Comparison of ENCODE assay signal across 8 mouse cellular contexts in genomic region chr2:18689064-18689921, GRCm38 (mm10). TPM values are rescaled to one million over a fixed set of nuclear protein-coding genes. Genes with fewer than 3 reads are reported as not detected.
DNase-seq lines count a peak whose midpoint lies in the region; ATAC-seq lines count a peak whose summit lies in the region.

No protein-coding gene starts in this region.

- peak overlapping the region; percentile 56 for H3K9ac ChIP-seq in forebrain, embryonic 12.5 days
- no peak overlapping the region; the same call in 1 of the 2 replicates for H3K9ac ChIP-seq in hindbrain, embryonic 16.5 days (ENCODE audit: low read depth, low read length)
- H3K9ac ChIP-seq in limb, embryonic 11.5 days (ENCODE audit: low read length), result 0 out of 2 replicates have a peak overlapping the region, but pooled peaks have one; percentile 50
- H3K9ac ChIP-seq in stomach, embryonic 15.5 days, result no peak overlapping the region

- peaks cover 2% of the 10 kb centered on the region for H3K36me3 ChIP-seq in forebrain, embryonic 12.5 days (replicated peaks)
- H3K36me3 ChIP-seq in hindbrain, embryonic 16.5 days (ENCODE audit: control insufficient read depth, insufficient read depth, low read length), result no peaks in the 10 kb centered on the region
- H3K36me3 ChIP-seq in limb, embryonic 11.5 days (ENCODE audit: control insufficient read depth, insufficient read depth, low read length), result no peaks in the 10 kb centered on the region
- H3K36me3 ChIP-seq in midbrain, embryonic 10.5 days, result peaks cover 3% of the 10 kb centered on the region
- peaks cover under 1% of the 10 kb centered on the region; the same call in 1 of the 2 replicates for H3K36me3 ChIP-seq in stomach, embryonic 15.5 days

- peaks cover 60% of the 10 kb centered on the region for H3K27me3 ChIP-seq in forebrain, embryonic 12.5 days
- peaks cover 31% of the 10 kb centered on the region for H3K27me3 ChIP-seq in hindbrain, embryonic 16.5 days (replicated peaks; ENCODE audit: control insufficient read depth, insufficient read depth, low read length)
- peaks cover 58% of the 10 kb centered on the region for H3K27me3 ChIP-seq in limb, embryonic 11.5 days (ENCODE audit: control insufficient read depth, insufficient read depth, low read length)
- H3K27me3 ChIP-seq in midbrain, embryonic 10.5 days (ENCODE audit: low read depth, poor library complexity, severe bottlenecking), result peaks cover 95% of the 10 kb centered on the region
- peaks cover 53% of the 10 kb centered on the region for H3K27me3 ChIP-seq in stomach, embryonic 15.5 days (replicated peaks)

- peak overlapping the region; percentile 53 for H3K4me3 ChIP-seq in forebrain, embryonic 12.5 days (replicated peaks)
- H3K4me3 ChIP-seq in hindbrain, embryonic 16.5 days (ENCODE audit: low read length), result peak overlapping the region; percentile 46
- peak overlapping the region; percentile 38 for H3K4me3 ChIP-seq in limb, embryonic 11.5 days (ENCODE audit: low read depth, low read length)
- peak overlapping the region; percentile 55 for H3K4me3 ChIP-seq in midbrain, embryonic 10.5 days
- peak overlapping the region; percentile 50 for H3K4me3 ChIP-seq in stomach, embryonic 15.5 days (replicated peaks)

- under 1% methylated on average over 51 of the region's 51 CpGs for WGBS in forebrain, embryonic 12.5 days
- 2% methylated on average over 51 of the region's 51 CpGs for WGBS in hindbrain, embryonic 16.5 days
- under 1% methylated on average over 51 of the region's 51 CpGs for WGBS in limb, embryonic 11.5 days
- 1% methylated on average over 51 of the region's 51 CpGs for WGBS in midbrain, embryonic 10.5 days
- under 1% methylated on average over 51 of the region's 51 CpGs for WGBS in stomach, embryonic 15.5 days

- H3K4me2 ChIP-seq in forebrain, embryonic 12.5 days, result peak overlapping the region; percentile 92
- peak overlapping the region; percentile 75 for H3K4me2 ChIP-seq in hindbrain, embryonic 16.5 days (ENCODE audit: low read length)
- peak overlapping the region; percentile 58 for H3K4me2 ChIP-seq in limb, embryonic 11.5 days (ENCODE audit: low read depth, severe bottlenecking)
- H3K4me2 ChIP-seq in stomach, embryonic 15.5 days, result peak overlapping the region; percentile 96

- no peak overlapping the region for H3K27ac ChIP-seq in forebrain, embryonic 12.5 days
- no peak overlapping the region for H3K27ac ChIP-seq in hindbrain, embryonic 16.5 days (ENCODE audit: low read depth, low read length)
- no peak overlapping the region for H3K27ac ChIP-seq in limb, embryonic 11.5 days (replicated peaks; ENCODE audit: low read depth, low read length)
- H3K27ac ChIP-seq in midbrain, embryonic 10.5 days (replicated peaks), result peak overlapping the region; percentile 84
- H3K27ac ChIP-seq in stomach, embryonic 15.5 days, result no peak overlapping the region

- peaks cover 29% of the 10 kb centered on the region for H3K4me1 ChIP-seq in forebrain, embryonic 12.5 days
- peaks cover 15% of the 10 kb centered on the region for H3K4me1 ChIP-seq in hindbrain, embryonic 16.5 days (ENCODE audit: control insufficient read depth, insufficient read depth, low read depth, low read length)
- peaks cover 11% of the 10 kb centered on the region for H3K4me1 ChIP-seq in limb, embryonic 11.5 days (ENCODE audit: control insufficient read depth, insufficient read depth, low read length)
- H3K4me1 ChIP-seq in midbrain, embryonic 10.5 days, result peaks cover 32% of the 10 kb centered on the region
- H3K4me1 ChIP-seq in stomach, embryonic 15.5 days, result peaks cover 21% of the 10 kb centered on the region

- peak; percentile 18 for ATAC-seq in forebrain, embryonic 12.5 days (ENCODE audit: low FRiP score)
- peak; percentile 21; the same call in 1 of the 2 replicates for ATAC-seq in hindbrain, embryonic 16.5 days
- ATAC-seq in limb, embryonic 11.5 days (ENCODE audit: insufficient number of reproducible peaks, low FRiP score, low TSS enrichment, low read depth), result peak; percentile 40; the same call in 1 of the 2 replicates
- peak; percentile 23; the same call in 1 of the 2 replicates for ATAC-seq in stomach, embryonic 15.5 days (ENCODE audit: insufficient read depth, low FRiP score, low read depth)

- peak; percentile 46 for DNase-seq in layer of hippocampus, adult 11-12 months (ENCODE audit: low spot score)
- DNase-seq in layer of hippocampus, adult 9-10 months (ENCODE audit: low spot score), result no peak
- peak; percentile 25 to 51 for DNase-seq in adrenal gland, postnatal 36 days
- DNase-seq in limb, embryonic 11.5 days (ENCODE audit: low spot score), result peak; percentile 80
- peak; percentile 74 for DNase-seq in midbrain, embryonic 10.5 days (ENCODE audit: low spot score)

- H3K9me3 ChIP-seq in forebrain, embryonic 12.5 days, result no peaks in the 10 kb centered on the region
- no peaks in the 10 kb centered on the region for H3K9me3 ChIP-seq in hindbrain, embryonic 16.5 days (ENCODE audit: control insufficient read depth, low read length)
- H3K9me3 ChIP-seq in limb, embryonic 11.5 days (ENCODE audit: control insufficient read depth, low read length), result no peaks in the 10 kb centered on the region
- H3K9me3 ChIP-seq in midbrain, embryonic 10.5 days (replicated peaks), result no peaks in the 10 kb centered on the region
- no peaks in the 10 kb centered on the region for H3K9me3 ChIP-seq in stomach, embryonic 15.5 days

RNA-seq across cellular contexts. Expression of gene Spag6, which starts 4.5 kb away (rescaled TPM):
- total RNA-seq in adrenal gland, postnatal 36 days (2021), result under 1 TPM in 1 of 2 experiments, not detected in 1; 0.33 TPM
- 0.18 and 0.50 TPM in 2 replicates for polyA plus RNA-seq in forebrain, embryonic 12.5 days (2016; fragmentation: Nextera tagmentation; extraction: Ambion mirVana)
- 0.06 and 0.14 TPM in 2 replicates for polyA plus RNA-seq in hindbrain, embryonic 16.5 days (2015; fragmentation: Nextera tagmentation; extraction: Ambion mirVana)
- 0.10 TPM in 1 of 2 replicates, not detected in the other for polyA plus RNA-seq in limb, embryonic 11.5 days (2014; fragmentation: Nextera tagmentation; extraction: Ambion mirVana)
- 0.10 and 0.51 TPM in 2 replicates for polyA plus RNA-seq in midbrain, embryonic 10.5 days (2016; fragmentation: Nextera tagmentation; extraction: Ambion mirVana)
- 0.06 and 0.12 TPM in 2 replicates for polyA plus RNA-seq in stomach, embryonic 15.5 days (2015; fragmentation: Nextera tagmentation; extraction: Ambion mirVana)

RNA-seq across cellular contexts. Expression of gene Bmi1, which starts 12.5 kb away (rescaled TPM):
- 10 to 100 TPM; 51.9 to 73.7 TPM for total RNA-seq in adrenal gland, postnatal 36 days (2021)
- polyA plus RNA-seq in forebrain, embryonic 12.5 days (2016; fragmentation: Nextera tagmentation; extraction: Ambion mirVana), result 42.0 and 43.9 TPM in 2 replicates
- 14.0 and 15.6 TPM in 2 replicates for polyA plus RNA-seq in hindbrain, embryonic 16.5 days (2015; fragmentation: Nextera tagmentation; extraction: Ambion mirVana)
- 31.4 and 34.4 TPM in 2 replicates for polyA plus RNA-seq in limb, embryonic 11.5 days (2014; fragmentation: Nextera tagmentation; extraction: Ambion mirVana)
- polyA plus RNA-seq in midbrain, embryonic 10.5 days (2016; fragmentation: Nextera tagmentation; extraction: Ambion mirVana), result 25.5 and 26.6 TPM in 2 replicates
- 20.9 and 23.9 TPM in 2 replicates for polyA plus RNA-seq in stomach, embryonic 15.5 days (2015; fragmentation: Nextera tagmentation; extraction: Ambion mirVana)

RNA-seq across cellular contexts. Expression of gene Commd3, which starts 17.1 kb away (rescaled TPM):
- total RNA-seq in adrenal gland, postnatal 36 days (2021), result 100 to 1,000 TPM in 1 of 2 experiments, 10 to 100 TPM in 1; 83.7 to 113 TPM
- 156 and 162 TPM in 2 replicates for polyA plus RNA-seq in forebrain, embryonic 12.5 days (2016; fragmentation: Nextera tagmentation; extraction: Ambion mirVana)
- 177 and 182 TPM in 2 replicates for polyA plus RNA-seq in hindbrain, embryonic 16.5 days (2015; fragmentation: Nextera tagmentation; extraction: Ambion mirVana)
- polyA plus RNA-seq in limb, embryonic 11.5 days (2014; fragmentation: Nextera tagmentation; extraction: Ambion mirVana), result 174 and 187 TPM in 2 replicates
- 82.0 and 101 TPM in 2 replicates for polyA plus RNA-seq in midbrain, embryonic 10.5 days (2016; fragmentation: Nextera tagmentation; extraction: Ambion mirVana)
- 197 and 236 TPM in 2 replicates for polyA plus RNA-seq in stomach, embryonic 15.5 days (2015; fragmentation: Nextera tagmentation; extraction: Ambion mirVana)

Comparison
In these comparisons a context has a peak if more than half of its experiments do, and no peak if none do; other contexts are left out.
1. H3K9ac ChIP-seq: peak in forebrain, embryonic 12.5 days (single experiment) and limb, embryonic 11.5 days (single experiment); none in hindbrain, embryonic 16.5 days (single experiment) and stomach, embryonic 15.5 days (single experiment).
2. Peak in every context shown above with its lines, with median percentiles within 50 percentile points of each other: ATAC-seq, H3K4me2 ChIP-seq and H3K4me3 ChIP-seq.